16 mouse cellular contexts compared by ENCODE assay signal in the genomic region with DNA sequence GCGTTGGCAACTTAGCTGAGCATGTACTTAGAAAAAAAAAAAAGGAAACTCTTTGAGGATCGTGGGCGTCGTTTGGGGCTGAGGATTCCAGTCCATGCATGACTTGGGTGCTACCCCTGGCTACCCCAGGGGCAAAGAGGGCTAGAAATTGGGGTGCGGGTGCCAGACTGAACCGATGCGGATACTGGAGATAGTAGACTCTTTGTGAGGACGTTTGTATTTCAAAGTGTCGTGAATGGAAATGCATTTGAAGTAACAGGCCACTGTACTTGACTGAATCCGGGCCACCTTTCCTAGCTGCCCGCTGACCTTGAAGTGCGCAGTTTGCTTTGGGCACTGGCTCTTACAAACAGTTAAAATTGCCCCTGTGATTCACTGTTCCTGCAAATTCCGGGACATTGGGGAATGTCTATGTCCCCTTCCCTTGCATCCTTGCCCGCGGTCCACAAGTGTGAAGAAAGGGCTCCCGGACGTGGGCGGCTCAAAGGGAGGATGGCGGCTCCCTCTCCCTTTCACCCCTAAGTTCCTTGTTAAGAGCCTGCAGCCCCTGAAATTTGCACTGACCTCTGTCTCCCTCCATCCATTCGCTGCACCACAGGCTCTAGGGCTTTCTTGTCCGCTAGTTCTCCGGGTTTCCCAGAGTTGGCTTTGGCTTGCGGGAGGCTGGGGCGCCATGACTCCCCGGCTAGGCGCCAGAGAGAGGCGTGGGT. TPM values are rescaled to one million over a fixed set of nuclear protein-coding genes. Genes with fewer than 3 reads are reported as not detected.
A peak's percentile ranks its signal among the peaks of the same experiment; 100 is the strongest.
DNase-seq lines count a peak whose midpoint lies in the region; ATAC-seq and TF ChIP-seq lines count a peak whose summit lies in the region.
"Had no signal": no experiment of that assay in that cellular context is flagged by ENCODE, and none has a peak within 500 bp of the region (broad histone marks: within the 10 kb centered on the region; RNA-seq: fewer than 3 reads in every experiment).

No protein-coding gene starts in this region.

- no peaks in the 10 kb centered on the region for H3K9me3 ChIP-seq in kidney, embryonic 15.5 days (replicated peaks)
- H3K9me3 ChIP-seq in intestine, embryonic 16.5 days (ENCODE audit: control insufficient read depth, low read length): no peaks in the 10 kb centered on the region
- no peaks in the 10 kb centered on the region for H3K9me3 ChIP-seq in neural tube, embryonic 12.5 days
- H3K9me3 ChIP-seq: stomach, embryonic 15.5 days had no signal

- H3K4me2 ChIP-seq in kidney, embryonic 15.5 days: peak overlapping the region; percentile 80
- H3K4me2 ChIP-seq in intestine, embryonic 16.5 days (ENCODE audit: low read depth, low read length): 0 out of 2 replicates have a peak overlapping the region, but pooled peaks have one; percentile 5
- peak overlapping the region; percentile 55 for H3K4me2 ChIP-seq in neural tube, embryonic 12.5 days (replicated peaks)
- H3K4me2 ChIP-seq: stomach, embryonic 15.5 days had no signal

- H3K36me3 ChIP-seq in kidney, embryonic 15.5 days: no peaks in the 10 kb centered on the region
- no peaks in the 10 kb centered on the region for H3K36me3 ChIP-seq in intestine, embryonic 16.5 days (ENCODE audit: control insufficient read depth, insufficient read depth, low read length)
- H3K36me3 ChIP-seq in neural tube, embryonic 12.5 days: no peaks in the 10 kb centered on the region
- H3K36me3 ChIP-seq: stomach, embryonic 15.5 days had no signal

- peak; percentile 50 for DNase-seq in embryo, embryonic 10 days (ENCODE audit: low spot score)
- DNase-seq in embryo, embryonic 10.5 days (ENCODE audit: low spot score): no peak
- no peak for DNase-seq in kidney, adult 8-10 months
- DNase-seq in layer of hippocampus, adult 2 months (ENCODE audit: low spot score in 2 of 2): no peak
- DNase-seq: thymus, postnatal 25 days had no signal

- peak overlapping the region; percentile 73 for H3K9ac ChIP-seq in kidney, embryonic 15.5 days
- peak overlapping the region; percentile 30; the same call in 1 of the 2 replicates for H3K9ac ChIP-seq in intestine, embryonic 16.5 days (ENCODE audit: low read depth, low read length)
- H3K9ac ChIP-seq in neural tube, embryonic 12.5 days: peak overlapping the region; percentile 70
- H3K9ac ChIP-seq: stomach, embryonic 15.5 days had no signal

- no peak for TF ChIP-seq CTCF in layer of hippocampus, adult 2 months (conservative IDR thresholded peaks at IDR 0.05)

- no peak for ATAC-seq in kidney, embryonic 15.5 days (replicated peaks; ENCODE audit: low FRiP score)
- no peak for ATAC-seq in intestine, embryonic 16.5 days
- no peak for ATAC-seq in neural tube, embryonic 12.5 days (ENCODE audit: low FRiP score, low read depth)
- ATAC-seq in monocyte, adult 5-6 weeks (replicated peaks; ENCODE audit: insufficient number of reproducible peaks, low FRiP score, low TSS enrichment, poor library complexity, severe bottlenecking): no peak

- peak overlapping the region; percentile 55 for H3K4me3 ChIP-seq in kidney, embryonic 15.5 days (replicated peaks)
- peak overlapping the region; percentile 26; the same call in 1 of the 2 replicates for H3K4me3 ChIP-seq in intestine, embryonic 16.5 days (ENCODE audit: low read length)
- H3K4me3 ChIP-seq in neural tube, embryonic 12.5 days: peak overlapping the region; percentile 43
- no peak overlapping the region for H3K4me3 ChIP-seq in layer of hippocampus, adult 2 months
- H3K4me3 ChIP-seq: stomach, embryonic 15.5 days had no signal

- H3K27ac ChIP-seq in kidney, embryonic 15.5 days: peak overlapping the region; percentile 86
- no peak overlapping the region for H3K27ac ChIP-seq in intestine, embryonic 16.5 days (ENCODE audit: low read length)
- no peak overlapping the region for H3K27ac ChIP-seq in neural tube, embryonic 12.5 days
- no peak overlapping the region for H3K27ac ChIP-seq in layer of hippocampus, adult 2 months
- H3K27ac ChIP-seq: macrophage; stomach, embryonic 15.5 days had no signal

- H3K27me3 ChIP-seq in kidney, embryonic 15.5 days: peaks cover 25% of the 10 kb centered on the region
- H3K27me3 ChIP-seq in intestine, embryonic 16.5 days (replicated peaks; ENCODE audit: control insufficient read depth, insufficient read depth, low read length): peaks cover 81% of the 10 kb centered on the region
- H3K27me3 ChIP-seq in neural tube, embryonic 12.5 days (replicated peaks): peaks cover 80% of the 10 kb centered on the region

- WGBS in kidney, embryonic 15.5 days: 1% methylated on average over 27 of the region's 27 CpGs
- 1% methylated on average over 27 of the region's 27 CpGs for WGBS in intestine, embryonic 16.5 days
- WGBS in neural tube, embryonic 12.5 days: under 1% methylated on average over 27 of the region's 27 CpGs

- H3K4me1 ChIP-seq in kidney, embryonic 15.5 days: peaks cover 31% of the 10 kb centered on the region
- peaks cover 8% of the 10 kb centered on the region for H3K4me1 ChIP-seq in intestine, embryonic 16.5 days (ENCODE audit: control insufficient read depth, insufficient read depth, low read length)
- peaks cover 9% of the 10 kb centered on the region for H3K4me1 ChIP-seq in neural tube, embryonic 12.5 days

RNA-seq across cellular contexts. Expression of a gene that starts 4.6 kb away (rescaled TPM):
- polyA plus RNA-seq in kidney, embryonic 15.5 days (2015; fragmentation: Nextera tagmentation; extraction: Ambion mirVana): 33.6 and 36.6 TPM in 2 replicates
- 3.7 and 4.4 TPM in 2 replicates for polyA plus RNA-seq in intestine, embryonic 16.5 days (2015; fragmentation: Nextera tagmentation; extraction: Ambion mirVana)
- 48.9 and 49.0 TPM in 2 replicates for polyA plus RNA-seq in neural tube, embryonic 12.5 days (2016; fragmentation: Nextera tagmentation; extraction: Ambion mirVana)
- not detected for total RNA-seq in layer of hippocampus, adult 2 months (2021)
- not detected in 3 replicates for total RNA-seq in monocyte, adult 5-6 weeks (2017)
- total RNA-seq: adrenal gland, postnatal 14 days; heart, adult 18-20 months; heart, postnatal 4 days had no signal
- polyA plus RNA-seq: large intestine, adult 2 months; liver, embryonic 16.5 days; macrophage had no signal

RNA-seq across cellular contexts. Expression of a gene that starts 7.8 kb away (rescaled TPM):
- polyA plus RNA-seq in kidney, embryonic 15.5 days (2015; fragmentation: Nextera tagmentation; extraction: Ambion mirVana): 25.1 and 26.3 TPM in 2 replicates
- 0.69 and 1.1 TPM in 2 replicates for polyA plus RNA-seq in intestine, embryonic 16.5 days (2015; fragmentation: Nextera tagmentation; extraction: Ambion mirVana)
- polyA plus RNA-seq in neural tube, embryonic 12.5 days (2016; fragmentation: Nextera tagmentation; extraction: Ambion mirVana): 19.1 and 25.2 TPM in 2 replicates
- not detected for total RNA-seq in layer of hippocampus, adult 2 months (2021)
- total RNA-seq in monocyte, adult 5-6 weeks (2017): not detected in 3 replicates
- total RNA-seq: adrenal gland, postnatal 14 days; heart, adult 18-20 months; heart, postnatal 4 days had no signal
- polyA plus RNA-seq: large intestine, adult 2 months; liver, embryonic 16.5 days; macrophage had no signal

RNA-seq across cellular contexts. Expression of a gene that starts 10.4 kb away (rescaled TPM):
- 38.1 and 40.7 TPM in 2 replicates for polyA plus RNA-seq in kidney, embryonic 15.5 days (2015; fragmentation: Nextera tagmentation; extraction: Ambion mirVana)
- polyA plus RNA-seq in intestine, embryonic 16.5 days (2015; fragmentation: Nextera tagmentation; extraction: Ambion mirVana): 1.8 and 2.5 TPM in 2 replicates
- 34.4 and 36.8 TPM in 2 replicates for polyA plus RNA-seq in neural tube, embryonic 12.5 days (2016; fragmentation: Nextera tagmentation; extraction: Ambion mirVana)
- not detected for total RNA-seq in layer of hippocampus, adult 2 months (2021)
- not detected in 3 replicates for total RNA-seq in monocyte, adult 5-6 weeks (2017)
- polyA plus RNA-seq: liver, embryonic 16.5 days; macrophage had no signal

RNA-seq across cellular contexts. Expression of a gene that starts 12.3 kb away (rescaled TPM):
- 5.4 and 6.4 TPM in 2 replicates for polyA plus RNA-seq in kidney, embryonic 15.5 days (2015; fragmentation: Nextera tagmentation; extraction: Ambion mirVana)
- polyA plus RNA-seq in intestine, embryonic 16.5 days (2015; fragmentation: Nextera tagmentation; extraction: Ambion mirVana): 0.32 and 0.60 TPM in 2 replicates
- 4.1 and 8.0 TPM in 2 replicates for polyA plus RNA-seq in neural tube, embryonic 12.5 days (2016; fragmentation: Nextera tagmentation; extraction: Ambion mirVana)
- not detected for total RNA-seq in layer of hippocampus, adult 2 months (2021)
- not detected in 3 replicates for total RNA-seq in monocyte, adult 5-6 weeks (2017)
- total RNA-seq: adrenal gland, postnatal 14 days; heart, adult 18-20 months; heart, postnatal 4 days had no signal
- polyA plus RNA-seq: large intestine, adult 2 months; liver, embryonic 16.5 days; macrophage had no signal

RNA-seq across cellular contexts. Expression of a gene that starts 17.3 kb away (rescaled TPM):
- polyA plus RNA-seq in kidney, embryonic 15.5 days (2015; fragmentation: Nextera tagmentation; extraction: Ambion mirVana): 36.4 and 40.8 TPM in 2 replicates
- polyA plus RNA-seq in intestine, embryonic 16.5 days (2015; fragmentation: Nextera tagmentation; extraction: Ambion mirVana): 3.1 TPM in 2 replicates
- polyA plus RNA-seq in neural tube, embryonic 12.5 days (2016; fragmentation: Nextera tagmentation; extraction: Ambion mirVana): 20.8 and 21.4 TPM in 2 replicates
- not detected for total RNA-seq in layer of hippocampus, adult 2 months (2021)
- not detected in 3 replicates for total RNA-seq in monocyte, adult 5-6 weeks (2017)
- polyA plus RNA-seq: macrophage had no signal

Comparison
In these comparisons a context has a peak if more than half of its experiments do, and no peak if none do; other contexts are left out.
1. H3K4me2 ChIP-seq: peak in every context shown above with its lines; median percentile 80 in kidney, embryonic 15.5 days; 55 in neural tube, embryonic 12.5 days; 5 in intestine, embryonic 16.5 days.
2. RNA of a gene that starts 10.4 kb away (polyA plus RNA-seq): 38.1 to 40.7 TPM in kidney, embryonic 15.5 days and 34.4 to 36.8 TPM in neural tube, embryonic 12.5 days; 1.8 to 2.5 TPM in intestine, embryonic 16.5 days; every median in the first group is over 10 times any median in the second.
3. Peak in every context shown above with its lines, with median percentiles within 50 percentile points of each other: H3K9ac ChIP-seq.